Comparison of ENCODE assay signal across 9 mouse cellular contexts in the genomic region with DNA sequence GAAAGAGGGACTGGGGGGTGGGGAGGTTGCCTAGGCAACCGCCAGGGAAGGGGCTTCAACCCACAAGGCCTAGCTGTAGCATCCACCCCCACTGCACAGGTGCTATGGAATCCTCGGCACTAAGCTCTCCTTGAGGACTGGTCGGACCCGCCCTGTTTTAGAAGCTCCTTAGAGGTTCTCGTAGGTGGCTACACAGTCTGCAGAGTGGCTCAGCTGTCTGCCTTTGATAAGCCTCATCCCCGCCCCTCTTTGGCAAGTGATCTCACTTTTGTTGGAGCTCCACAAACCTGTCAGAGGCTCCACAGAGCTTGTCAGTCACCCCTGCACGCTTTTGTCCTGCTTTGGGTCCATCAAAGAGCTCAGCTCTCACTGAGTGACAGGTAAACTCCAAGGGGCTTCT. TPM values are rescaled to one million over a fixed set of nuclear protein-coding genes. Genes with fewer than 3 reads are reported as not detected.
A peak's percentile ranks its signal among the peaks of the same experiment; 100 is the strongest.
DNase-seq lines count a peak whose midpoint lies in the region; ATAC-seq and TF ChIP-seq lines count a peak whose summit lies in the region.
"Had no signal": no experiment of that assay in that cellular context is flagged by ENCODE, and none has a peak within 500 bp of the region (broad histone marks: within the 10 kb centered on the region; RNA-seq: fewer than 3 reads in every experiment).

No protein-coding gene starts in this region.

- peaks cover 34% of the 10 kb centered on the region for H3K27me3 ChIP-seq in G1E (ENCODE audit: insufficient read depth, low read length)
- H3K27me3 ChIP-seq in midbrain, embryonic 11.5 days (ENCODE audit: control insufficient read depth, insufficient read depth, low read length): no peaks in the 10 kb centered on the region

- no peak overlapping the region for H3K9ac ChIP-seq in midbrain, embryonic 11.5 days (ENCODE audit: low read length)

- H3K4me3 ChIP-seq in G1E (ENCODE audit: low read depth, low read length): no peak overlapping the region
- H3K4me3 ChIP-seq in midbrain, embryonic 11.5 days (ENCODE audit: low read depth, low read length): no peak overlapping the region

- WGBS in midbrain, embryonic 11.5 days: 47% methylated on average over 7 of the region's 7 CpGs

- no peak overlapping the region for H3K4me2 ChIP-seq in midbrain, embryonic 11.5 days

- no peaks in the 10 kb centered on the region for H3K9me3 ChIP-seq in G1E (replicated peaks)
- H3K9me3 ChIP-seq in midbrain, embryonic 11.5 days (ENCODE audit: control insufficient read depth, low read length): no peaks in the 10 kb centered on the region

- H3K27ac ChIP-seq in midbrain, embryonic 11.5 days (ENCODE audit: low read depth, low read length): no peak overlapping the region

- DNase-seq in G1E (ENCODE audit: low spot score): peak; percentile 34
- DNase-seq in brain, adult 2 months (ENCODE audit: low read depth, low spot score): peak; percentile 67
- no peak for DNase-seq in midbrain, embryonic 11.5 days (ENCODE audit: low spot score, missing footprints)
- no peak for DNase-seq in adrenal gland, adult (ENCODE audit: inconsistent age in 2 of 2, low spot score in 1 of 2)
- DNase-seq in left cerebral cortex, adult 8-10 months (ENCODE audit: low spot score in 2 of 2): no peak
- DNase-seq in right cerebral cortex, postnatal 4 days: no peak
- DNase-seq: heart, postnatal 14 days had no signal

- no peak for ATAC-seq in G1E (ENCODE audit: extremely low read depth, insufficient number of reproducible peaks, low FRiP score, poor library complexity, severe bottlenecking)
- peak; percentile 23 to 30; a peak in 1 of 4 replicates for ATAC-seq in hematopoietic stem cell, adult 5-6 weeks (replicated peaks in 1 of 2; ENCODE audit: insufficient read depth in 1 of 2, low FRiP score in 2 of 2, low TSS enrichment in 1 of 2, low read depth in 1 of 2, poor library complexity in 2 of 2, severe bottlenecking in 2 of 2)
- 0 out of 2 replicates have a peak, but pooled peaks have one; percentile 6 for ATAC-seq in midbrain, embryonic 11.5 days (ENCODE audit: low FRiP score)
- ATAC-seq: activated CD4-positive, CD25-positive, alpha-beta regulatory T cell, adult 4 months had no signal

- no peak for TF ChIP-seq CTCF in G1E (IDR thresholded peaks at IDR 0.05; ENCODE audit: low read depth, low read length)

- peaks cover 19% of the 10 kb centered on the region for H3K4me1 ChIP-seq in G1E (ENCODE audit: insufficient read depth, low read depth, low read length)
- peaks cover 10% of the 10 kb centered on the region for H3K4me1 ChIP-seq in midbrain, embryonic 11.5 days (ENCODE audit: control insufficient read depth, insufficient read depth, low read length)

- H3K36me3 ChIP-seq in G1E (replicated peaks): no peaks in the 10 kb centered on the region
- peaks cover 19% of the 10 kb centered on the region for H3K36me3 ChIP-seq in midbrain, embryonic 11.5 days (ENCODE audit: control insufficient read depth, insufficient read depth, low read length)

RNA-seq across cellular contexts. Expression of gene Mapre3, which starts 17.0 kb away (rescaled TPM):
- total RNA-seq in G1E (2014; fragmentation: Nextera tagmentation): not detected in 2 replicates
- 0.12 and 0.27 TPM in 2 replicates for total RNA-seq in G1E (2017)
- polyA plus RNA-seq in G1E (2012): not detected in 2 replicates
- 0.88 and 2.8 TPM in 2 replicates for total RNA-seq in hematopoietic stem cell, adult 5-6 weeks (2017)
- 35.0 and 40.5 TPM in 2 replicates for polyA plus RNA-seq in midbrain, embryonic 11.5 days (2014; fragmentation: Nextera tagmentation; extraction: Ambion mirVana)
- 100 to 1,000 TPM; 220 to 238 (median 224) TPM for total RNA-seq in left cerebral cortex, adult 8-10 months (2022)

Comparison
In these comparisons a context has a peak if more than half of its experiments do, and no peak if none do; other contexts are left out.
1. DNase-seq: peak in G1E (single experiment) and brain, adult 2 months (single experiment); none in midbrain, embryonic 11.5 days (single experiment), adrenal gland, adult (0 of 2), left cerebral cortex, adult 8-10 months (0 of 2) and right cerebral cortex, postnatal 4 days (single experiment).
2. RNA of gene Mapre3, which starts 17.0 kb away (total RNA-seq): 220 to 238 TPM in left cerebral cortex, adult 8-10 months; 0.88 to 2.8 TPM in hematopoietic stem cell, adult 5-6 weeks and 0.12 to 0.27 TPM in G1E; every median in the first group is over 10 times any median in the second.